Mouse (Mus musculus) CD4-positive, CD25-positive, alpha-beta regulatory T cell, adult 4 months (primary cell): ENCODE data around the gene Clec3b. TPM values are rescaled to one million over a fixed set of nuclear protein-coding genes. Genes with fewer than 3 reads are reported as not detected.

Experiments
- ATAC-seq: one replicate; pipeline ENCODE4 v1.8.0; 2017
- polyA plus RNA-seq, 2 experiments: library from polyadenylated mRNA; unstranded; fragments of 100-300 nt; shearing (Covaris generic); gene quantifications; one replicate each; pipeline ENCODE4 v1.2.1; 2017

Gene Clec3b
- polyA plus RNA-seq, 2 experiments from 2014 or later: not detected

GRCm38 (mm10) chr9:123156910-123157361, 6.2 kb downstream of the Clec3b start:
- ATAC-seq: no peak

GRCm38 (mm10) chr9:123157699-123158098, 7.0 kb downstream of the Clec3b start:
- ATAC-seq: no peak

- peak; percentile 74 for ATAC-seq
These were observed 7.5 kb downstream of the Clec3b start for GRCm38 (mm10) chr9:123158125-123158836.

- peak; percentile 75 for ATAC-seq
These were observed 8.6 kb downstream of the Clec3b start for GRCm38 (mm10) chr9:123159330-123159729.

- ATAC-seq: no peak
These were observed 11.0 kb downstream of the Clec3b start for GRCm38 (mm10) chr9:123161792-123162191.

GRCm38 (mm10) chr9:123162985-123163694, 12.4 kb downstream of the Clec3b start:
- no peak for ATAC-seq

GRCm38 (mm10) chr9:123165781-123166443, 15.2 kb downstream of the Clec3b start:
- ATAC-seq: no peak

GRCm38 (mm10) chr9:123173760-123174159, 23.0 kb downstream of the Clec3b start:
- ATAC-seq: no peak

- ATAC-seq: no peak
These were observed 23.6 kb downstream of the Clec3b start for GRCm38 (mm10) chr9:123174356-123174755.

GRCm38 (mm10) chr9:123177380-123178048, 26.8 kb downstream of the Clec3b start:
- no peak for ATAC-seq

- no peak for ATAC-seq
These were observed 29.3 kb downstream of the Clec3b start for GRCm38 (mm10) chr9:123180003-123180402.

GRCm38 (mm10) chr9:123183226-123183625, 32.5 kb downstream of the Clec3b start:
- ATAC-seq: no peak

GRCm38 (mm10) chr9:123185546-123185945, 34.8 kb downstream of the Clec3b start:
- no peak for ATAC-seq

- ATAC-seq: no peak
These were observed 35.4 kb downstream of the Clec3b start for GRCm38 (mm10) chr9:123186151-123186550.

- no peak for ATAC-seq
These were observed 36.8 kb downstream of the Clec3b start for GRCm38 (mm10) chr9:123187589-123187988.

- ATAC-seq: no peak
These were observed 37.5 kb downstream of the Clec3b start for GRCm38 (mm10) chr9:123188271-123188670.

- no peak for ATAC-seq
These were observed 49.4 kb downstream of the Clec3b start for GRCm38 (mm10) chr9:123200116-123200515.

- ATAC-seq: no peak
These were observed 55.8 kb downstream of the Clec3b start for GRCm38 (mm10) chr9:123206526-123206925.

GRCm38 (mm10) chr9:123206948-123207347, 56.2 kb downstream of the Clec3b start:
- ATAC-seq: no peak
